Mouse (Mus musculus) neural tube, embryonic 12.5 days (tissue): ENCODE data around the gene Zfp46. TPM values are rescaled to one million over a fixed set of nuclear protein-coding genes. Genes with fewer than 3 reads are reported as not detected.

Experiments
- ATAC-seq: fragments of 200-750 bp; cut with Nextera tagmentation; 2 replicates; pipeline ENCODE4 v1.8.0; 2017; ENCODE audit warnings: low read depth, mild to moderate bottlenecking, moderate TSS enrichment, moderate library complexity; ENCODE audit not compliant: low FRiP score
- H3K27ac ChIP-seq: fragments of 300-500 bp; sonication (generic); 2 replicates; pipeline ENCODE4 v1.5.1; 2016
- H3K27me3 ChIP-seq: fragments of 300-500 bp; sonication (generic); replicated peaks from 2 replicates; pipeline ENCODE4 v1.6.1; 2016; ENCODE audit warnings: mild to moderate bottlenecking
- H3K36me3 ChIP-seq: fragments of 300-500 bp; sonication (generic); 2 replicates; pipeline ENCODE4 v1.6.1; 2016; ENCODE audit warnings: mild to moderate bottlenecking
- H3K4me1 ChIP-seq: fragments of 300-500 bp; sonication (generic); 2 replicates; pipeline ENCODE4 v1.6.1; 2016
- H3K4me2 ChIP-seq: fragments of 300-500 bp; sonication (generic); replicated peaks from 2 replicates; pipeline ENCODE4 v1.6.1; 2016; ENCODE audit warnings: mild to moderate bottlenecking
- H3K4me3 ChIP-seq: fragments of 300-500 bp; sonication (generic); 2 replicates; pipeline ENCODE4 v1.5.1; 2016
- H3K9ac ChIP-seq: fragments of 300-500 bp; sonication (generic); 2 replicates; pipeline ENCODE4 v1.6.1; 2016; ENCODE audit warnings: mild to moderate bottlenecking
- H3K9me3 ChIP-seq: fragments of 300-500 bp; sonication (generic); 2 replicates; pipeline ENCODE4 v1.6.1; 2016; ENCODE audit warnings: mild to moderate bottlenecking
- WGBS: fragments of 180-500 bp; shearing (Covaris S2); methylation state at CpG from one replicate; pipeline ENCODE4 v1.1.7; 2016; 5-methylcytosine and 5-hydroxymethylcytosine counted together
- polyA plus RNA-seq: library from polyadenylated mRNA; unstranded; fragments of >200 nt; fragmentation: Nextera tagmentation; extraction: Ambion mirVana; gene quantifications from 2 replicates; pipeline ENCODE4 v1.2.1, GENCODE M21; 2016

The Zfp46 gene
- polyA plus RNA-seq, 1 experiment from 2014 or later: 38.3 TPM

- WGBS: 92% methylated on average over 5 of the region's 5 CpGs
Observed at GRCm38 (mm10) chr4:136327238-136327637, 42.8 kb downstream of the Zfp46 start.

GRCm38 (mm10) chr4:136328115-136328514 lies 43.6 kb downstream of the Zfp46 start:
- peaks cover 47% of the 10 kb centered on the region for H3K36me3 ChIP-seq

More at GRCm38 (mm10) chr4:136327238-136327637, 42.8 kb downstream of the Zfp46 start:
- Histone ChIP-seq H3K27ac (no peak overlapping the region), H3K27me3 (no peaks in the 10 kb centered on the region), H3K9me3 (no peaks in the 10 kb centered on the region), H3K4me2 (no peak overlapping the region), H3K4me3 (no peak overlapping the region), H3K9ac (no peak overlapping the region), H3K4me1 (no peaks in the 10 kb centered on the region), H3K36me3 (peaks cover 42% of the 10 kb centered on the region)
- no peak for ATAC-seq

GRCm38 (mm10) chr4:136331709-136332108 lies 47.2 kb downstream of the Zfp46 start:
- Histone ChIP-seq H3K36me3 (peaks cover 56% of the 10 kb centered on the region), H3K9ac (no peak overlapping the region), H3K4me1 (no peaks in the 10 kb centered on the region), H3K27ac (no peak overlapping the region), H3K9me3 (no peaks in the 10 kb centered on the region), H3K4me3 (no peak overlapping the region), H3K4me2 (no peak overlapping the region), H3K27me3 (no peaks in the 10 kb centered on the region)
- ATAC-seq: no peak
- 95% methylated on average over 3 of the region's 3 CpGs for WGBS

More at GRCm38 (mm10) chr4:136328115-136328514, 43.6 kb downstream of the Zfp46 start:
- no peak overlapping the region for H3K4me3 ChIP-seq
- H3K4me1 ChIP-seq: no peaks in the 10 kb centered on the region
- no peaks in the 10 kb centered on the region for H3K27me3 ChIP-seq
- no peak overlapping the region for H3K4me2 ChIP-seq
- no peak for ATAC-seq
- H3K9ac ChIP-seq: no peak overlapping the region
- no peak overlapping the region for H3K27ac ChIP-seq
- no peaks in the 10 kb centered on the region for H3K9me3 ChIP-seq

DNA sequence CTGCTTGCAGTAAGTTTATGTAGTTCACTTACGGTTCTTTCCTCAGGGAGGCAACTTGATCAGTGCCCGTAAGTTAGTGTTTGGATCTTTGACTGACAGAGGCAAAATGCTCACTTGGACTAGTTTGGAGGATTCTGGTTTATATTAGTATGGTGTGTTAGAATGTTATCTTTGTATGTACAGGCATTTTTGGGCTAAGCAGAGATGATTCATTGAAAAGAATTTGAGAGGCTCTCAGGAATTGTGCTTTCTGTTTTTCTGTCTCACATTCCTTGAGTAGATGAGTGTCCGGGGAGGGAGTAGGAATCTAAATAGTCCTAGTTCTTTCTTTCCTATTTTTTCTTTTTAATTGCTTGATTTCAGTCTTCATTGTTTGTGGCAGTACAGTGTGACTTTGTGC lies 48.7 kb downstream of the Zfp46 start:
- Histone ChIP-seq H3K27ac (no peak overlapping the region), H3K4me2 (no peak overlapping the region), H3K27me3 (no peaks in the 10 kb centered on the region), H3K9me3 (no peaks in the 10 kb centered on the region), H3K4me1 (no peaks in the 10 kb centered on the region), H3K9ac (no peak overlapping the region), H3K4me3 (no peak overlapping the region), H3K36me3 (peaks cover 59% of the 10 kb centered on the region)
- ATAC-seq: no peak
- WGBS: 93% methylated on average over 3 of the region's 3 CpGs

DNA sequence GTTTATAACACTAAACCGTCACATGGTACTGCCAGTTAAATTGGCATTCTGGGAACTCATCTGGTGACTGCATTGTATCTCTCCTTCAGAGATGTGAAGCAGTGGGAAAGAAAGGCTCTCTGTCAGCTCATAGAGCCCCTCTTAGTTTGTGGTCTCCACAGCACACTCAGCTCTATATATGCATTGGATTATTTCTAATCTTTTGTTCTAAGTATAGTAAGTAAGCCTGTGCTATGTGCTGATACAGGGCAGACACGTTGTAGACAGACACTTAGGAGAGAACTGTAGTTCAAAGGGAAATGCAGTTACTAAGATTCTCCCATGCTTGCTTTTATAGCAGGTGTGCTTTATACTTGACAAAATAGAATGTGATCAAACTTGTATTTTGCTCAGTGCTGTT lies 50.6 kb downstream of the Zfp46 start:
- H3K4me3 ChIP-seq: no peak overlapping the region
- H3K9ac ChIP-seq: no peak overlapping the region
- H3K27ac ChIP-seq: no peak overlapping the region
- 87% methylated on average over 2 of the region's 2 CpGs for WGBS
- peaks cover 63% of the 10 kb centered on the region for H3K36me3 ChIP-seq
- no peaks in the 10 kb centered on the region for H3K9me3 ChIP-seq
- no peak for ATAC-seq
- H3K4me1 ChIP-seq: no peaks in the 10 kb centered on the region
- no peak overlapping the region for H3K4me2 ChIP-seq
- H3K27me3 ChIP-seq: no peaks in the 10 kb centered on the region

DNA sequence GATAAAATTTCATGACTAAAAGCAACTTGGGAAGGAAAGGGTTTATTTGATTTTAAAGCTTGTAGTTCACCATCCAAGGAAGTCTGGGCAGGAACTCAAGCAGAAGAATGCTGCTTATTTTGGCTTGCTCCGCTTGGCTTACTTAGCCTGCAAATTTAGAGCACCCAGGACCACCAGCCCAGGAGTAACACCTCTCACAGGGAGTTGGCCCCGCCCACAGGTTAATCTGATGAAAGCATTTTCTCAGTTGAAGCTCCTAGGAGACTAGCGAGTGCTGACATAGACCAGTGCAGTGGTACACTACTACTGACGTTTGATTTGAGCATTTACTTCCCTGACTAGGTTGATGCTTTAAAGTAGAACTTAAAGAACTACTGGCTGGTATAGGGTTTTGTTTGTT lies 52.6 kb downstream of the Zfp46 start:
- no peak overlapping the region for H3K27ac ChIP-seq
- no peak overlapping the region for H3K4me3 ChIP-seq
- no peak overlapping the region for H3K9ac ChIP-seq
- no peak for ATAC-seq
- H3K9me3 ChIP-seq: no peaks in the 10 kb centered on the region
- peaks cover 58% of the 10 kb centered on the region for H3K36me3 ChIP-seq
- H3K4me2 ChIP-seq: no peak overlapping the region
- no peaks in the 10 kb centered on the region for H3K27me3 ChIP-seq
- no peaks in the 10 kb centered on the region for H3K4me1 ChIP-seq
- 80% methylated on average over 4 of the region's 4 CpGs for WGBS

Other genes with a start within 250 kb of the Zfp46 start
- 293 and 294 TPM in 2 replicates for gene Rpl11, start 231.3 kb upstream of the Zfp46 start, polyA plus RNA-seq
- 325 and 330 TPM in 2 replicates for gene Id3, start 141.2 kb upstream of the Zfp46 start, polyA plus RNA-seq
- gene E2f2, start 112.3 kb upstream of the Zfp46 start, polyA plus RNA-seq: 9.5 and 10.4 TPM in 2 replicates
- gene Asap3, start 78.3 kb upstream of the Zfp46 start, polyA plus RNA-seq: 10.4 and 11.4 TPM in 2 replicates
- 3.0 and 4.5 TPM in 2 replicates for gene Tcea3, start 37.0 kb upstream of the Zfp46 start, polyA plus RNA-seq
- 221 and 229 TPM in 2 replicates for gene Hnrnpr, start 26.3 kb downstream of the Zfp46 start, polyA plus RNA-seq
- 0.31 and 0.58 TPM in 2 replicates for gene Htr1d, start 138.8 kb downstream of the Zfp46 start, polyA plus RNA-seq
- 0.32 TPM in 1 of 2 replicates, not detected in the other for gene 6030445D17Rik, start 177.6 kb downstream of the Zfp46 start, polyA plus RNA-seq
- gene Luzp1, start 185.1 kb downstream of the Zfp46 start, polyA plus RNA-seq: 82.1 and 90.8 TPM in 2 replicates